Mouse (Mus musculus): ENCODE results near the gene Tas1r2.

GRCm38 (mm10) chr4:139631569-139632253 lies 21.6 kb upstream of the Tas1r2 start:
- TF ChIP-seq CTCF (IDR thresholded peaks at IDR 0.05; ENCODE audit: low read depth, low read length) = no peak
- TF ChIP-seq POLR2A (IDR thresholded peaks at IDR 0.05; ENCODE audit: borderline replicate concordance, low read depth, low read length) = no peak

All from bone marrow macrophage, adult 2 months (primary cell).